Mouse (Mus musculus) thymus, adult 2 months (tissue): Measurements from ENCODE around the gene Ttbk2.

Source experiments
- CTCF ChIP-seq: fragments of 200-500 bp; IDR thresholded peaks from 2 replicates; pipeline ENCODE4 v1.5.1; 2012; ENCODE audit warnings: mild to moderate bottlenecking, control low read depth, low read length, moderate library complexity, borderline replicate concordance; ENCODE audit not compliant: control insufficient read depth, poor library complexity, insufficient read depth; ENCODE audit errors: extremely low read depth
- POLR2A ChIP-seq: fragments of 200-500 bp; IDR thresholded peaks from 2 replicates; pipeline ENCODE4 v1.6.1; 2012; ENCODE audit warnings: mild to moderate bottlenecking, low read length, control low read depth, moderate library complexity; ENCODE audit not compliant: control insufficient read depth, poor library complexity, insufficient read depth; ENCODE audit errors: extremely low read depth

DNA sequence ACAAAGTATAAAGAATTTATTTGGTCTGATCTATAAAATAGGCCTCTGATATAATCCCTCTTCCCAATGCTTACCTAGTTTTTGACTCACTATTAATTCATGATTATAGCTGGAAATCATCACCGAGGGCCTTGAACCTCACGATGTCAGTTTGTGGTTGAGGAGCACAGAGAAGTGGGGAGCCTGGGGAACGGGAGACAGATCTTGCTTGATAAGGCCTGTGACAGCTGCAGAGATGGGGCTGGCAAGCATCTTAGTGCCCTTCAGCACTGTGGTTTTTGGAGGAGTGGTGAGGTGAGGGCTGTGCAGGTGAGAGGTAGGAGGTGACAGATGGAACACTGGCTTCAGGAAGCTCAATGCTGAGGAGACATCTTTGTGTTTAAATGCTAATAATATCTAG lies 140.2 kb downstream of the Ttbk2 start:
- no peak for TF ChIP-seq CTCF
- TF ChIP-seq POLR2A = no peak
